In the genomic region with DNA sequence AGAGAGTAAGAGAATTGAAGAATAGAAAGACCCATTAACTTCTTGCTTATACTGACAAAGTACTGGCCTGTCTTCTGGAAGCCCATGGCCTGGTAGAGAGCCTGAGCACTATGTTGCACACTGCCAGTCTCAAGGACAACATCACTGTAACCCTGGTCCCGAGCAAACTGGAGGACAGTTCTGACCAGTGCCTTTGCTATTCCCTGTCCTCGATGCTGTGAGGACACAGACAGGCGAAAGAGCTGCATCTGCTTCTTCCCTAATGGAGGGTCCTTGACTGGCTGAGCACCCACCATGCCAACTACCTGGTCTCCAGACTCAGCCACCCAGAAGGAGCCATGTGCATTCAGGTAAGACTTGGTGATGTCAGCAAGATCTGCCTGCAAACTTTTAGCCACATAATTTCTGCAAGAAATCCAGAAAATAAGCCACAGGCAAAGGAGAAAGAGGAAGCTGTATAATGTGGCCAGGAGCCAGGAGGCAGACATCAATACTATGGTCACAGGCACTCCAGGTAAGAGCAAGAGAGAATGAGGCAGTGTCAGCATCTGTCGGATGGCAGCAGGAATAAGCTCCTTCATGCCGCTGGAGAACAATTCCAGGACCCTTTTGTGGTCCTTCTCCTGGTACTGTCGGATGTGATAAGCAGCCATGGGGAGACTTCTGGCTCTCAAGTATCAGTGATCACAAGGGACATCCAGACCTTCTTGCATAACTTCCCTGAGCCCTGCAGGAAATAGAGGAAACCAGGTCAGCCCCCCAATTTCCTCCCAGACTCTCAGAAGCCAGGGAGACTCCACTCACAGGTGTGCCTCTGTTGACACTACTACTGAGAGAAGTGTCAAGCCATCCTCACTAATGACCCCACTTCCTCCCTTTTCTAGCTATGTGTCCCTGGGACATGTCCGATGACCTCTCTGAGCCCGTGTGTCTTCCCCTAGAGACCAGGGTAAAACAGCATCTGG, we compare ENCODE assay signal across 28 mouse cellular contexts. TPM values are rescaled to one million over a fixed set of nuclear protein-coding genes. Genes with fewer than 3 reads are reported as not detected.
DNase-seq lines count a peak whose midpoint lies in the region; ATAC-seq and TF ChIP-seq lines count a peak whose summit lies in the region.
"Had no signal": no experiment of that assay in that cellular context is flagged by ENCODE, and none has a peak within 500 bp of the region (broad histone marks: within the 10 kb centered on the region; RNA-seq: fewer than 3 reads in every experiment).

No protein-coding gene starts in this region.

- DNase-seq in adrenal gland, adult 2 months: peak; percentile 52
- DNase-seq in adrenal gland, postnatal 4 days (ENCODE audit: low spot score in 2 of 2): no peak
- DNase-seq in neural tube, embryonic 10.5 days (ENCODE audit: extremely low spot score, low spot score): peak; percentile 7
- no peak for DNase-seq in left cerebral cortex, postnatal 10 days (ENCODE audit: extremely low spot score in 1 of 2, low spot score in 2 of 2)
- DNase-seq in left cerebral cortex, adult 8-10 months (ENCODE audit: low spot score in 2 of 2): no peak
- DNase-seq: cerebellum, adult 2 months; cerebellum, postnatal 36 days; heart, adult 18-20 months; layer of hippocampus, adult 9-11 months; left cerebral cortex, postnatal 4 days; lung, postnatal 4 days had no signal

- TF ChIP-seq POLR2A in small intestine, adult 2 months (IDR thresholded peaks at IDR 0.05; ENCODE audit: low read depth, low read length): no peak

- no peaks in the 10 kb centered on the region for H3K36me3 ChIP-seq in neural tube, embryonic 15.5 days
- no peaks in the 10 kb centered on the region for H3K36me3 ChIP-seq in kidney, embryonic 16.5 days (ENCODE audit: insufficient read depth, low read length)
- H3K36me3 ChIP-seq in small intestine, adult 2 months (ENCODE audit: control insufficient read depth, insufficient read depth, low read length): no peaks in the 10 kb centered on the region
- H3K36me3 ChIP-seq: heart, embryonic 13.5 days; limb, embryonic 15.5 days; liver, embryonic 15.5 days; midbrain, embryonic 15.5 days; neural tube, embryonic 13.5 days had no signal

- H3K4me2 ChIP-seq in neural tube, embryonic 15.5 days: no peak overlapping the region
- H3K4me2 ChIP-seq in kidney, embryonic 16.5 days (replicated peaks; ENCODE audit: low read depth, low read length): peak overlapping the region; percentile 23; the same call in 1 of the 2 replicates
- H3K4me2 ChIP-seq: forebrain, embryonic 13.5 days; heart, embryonic 13.5 days; hindbrain, embryonic 14.5 days; limb, embryonic 15.5 days; liver, embryonic 15.5 days; midbrain, embryonic 15.5 days; neural tube, embryonic 13.5 days had no signal

- no peaks in the 10 kb centered on the region for H3K9me3 ChIP-seq in neural tube, embryonic 15.5 days (replicated peaks)
- H3K9me3 ChIP-seq in kidney, embryonic 16.5 days (ENCODE audit: low read length): no peaks in the 10 kb centered on the region
- H3K9me3 ChIP-seq: forebrain, embryonic 13.5 days; heart, embryonic 13.5 days; limb, embryonic 15.5 days; liver, embryonic 15.5 days; midbrain, embryonic 15.5 days; neural tube, embryonic 13.5 days had no signal

- H3K9ac ChIP-seq in neural tube, embryonic 15.5 days (replicated peaks): no peak overlapping the region
- H3K9ac ChIP-seq in kidney, embryonic 16.5 days (replicated peaks; ENCODE audit: low read length): no peak overlapping the region
- H3K9ac ChIP-seq: forebrain, embryonic 13.5 days; heart, embryonic 13.5 days; hindbrain, embryonic 14.5 days; limb, embryonic 15.5 days; liver, embryonic 15.5 days; midbrain, embryonic 15.5 days; neural tube, embryonic 13.5 days had no signal

- H3K4me3 ChIP-seq in neural tube, embryonic 15.5 days (replicated peaks): no peak overlapping the region
- no peak overlapping the region for H3K4me3 ChIP-seq in kidney, embryonic 16.5 days (ENCODE audit: low read length)
- no peak overlapping the region for H3K4me3 ChIP-seq in small intestine, adult 2 months (ENCODE audit: low read depth, low read length)
- H3K4me3 ChIP-seq: forebrain, embryonic 13.5 days; heart, embryonic 13.5 days; limb, embryonic 15.5 days; liver, embryonic 15.5 days; midbrain, embryonic 15.5 days; neural tube, embryonic 13.5 days had no signal

- no peak overlapping the region for H3K27ac ChIP-seq in neural tube, embryonic 15.5 days (replicated peaks)
- no peak overlapping the region for H3K27ac ChIP-seq in kidney, embryonic 16.5 days (ENCODE audit: low read length)
- H3K27ac ChIP-seq in small intestine, adult 2 months (ENCODE audit: insufficient read depth, low read depth, low read length): peak overlapping the region; percentile 31; the same call in 1 of the 2 replicates
- H3K27ac ChIP-seq: forebrain, embryonic 13.5 days; heart, embryonic 13.5 days; hindbrain, embryonic 14.5 days; limb, embryonic 15.5 days; liver, embryonic 15.5 days; midbrain, embryonic 15.5 days; neural tube, embryonic 13.5 days; stomach, postnatal 0 days had no signal

- WGBS in neural tube, embryonic 15.5 days: 91% methylated on average over 8 of the region's 8 CpGs
- 68% methylated on average over 8 of the region's 8 CpGs for WGBS in kidney, embryonic 16.5 days
- WGBS in small intestine, adult 2 months: 76% methylated on average over 8 of the region's 8 CpGs

- no peaks in the 10 kb centered on the region for H3K27me3 ChIP-seq in neural tube, embryonic 15.5 days (replicated peaks)
- no peaks in the 10 kb centered on the region for H3K27me3 ChIP-seq in kidney, embryonic 16.5 days (ENCODE audit: insufficient read depth, low read length)
- no peaks in the 10 kb centered on the region for H3K27me3 ChIP-seq in small intestine, adult 2 months (ENCODE audit: control insufficient read depth, insufficient read depth, low read length)
- H3K27me3 ChIP-seq: forebrain, embryonic 13.5 days; heart, embryonic 13.5 days; limb, embryonic 15.5 days; liver, embryonic 15.5 days; midbrain, embryonic 15.5 days; neural tube, embryonic 13.5 days had no signal

- H3K4me1 ChIP-seq in neural tube, embryonic 15.5 days: 0 out of 2 replicates have a peak, but pooled peaks cover 4% of the 10 kb centered on the region
- peaks cover 8% of the 10 kb centered on the region; the same call in 1 of the 2 replicates for H3K4me1 ChIP-seq in kidney, embryonic 16.5 days (ENCODE audit: insufficient read depth, low read length)
- H3K4me1 ChIP-seq in small intestine, adult 2 months (ENCODE audit: control insufficient read depth, insufficient read depth, insufficient read length, low read length): no peaks in the 10 kb centered on the region
- H3K4me1 ChIP-seq: forebrain, embryonic 13.5 days; heart, embryonic 13.5 days; limb, embryonic 15.5 days; liver, embryonic 15.5 days; midbrain, embryonic 15.5 days; neural tube, embryonic 13.5 days had no signal

- ATAC-seq in neural tube, embryonic 15.5 days (ENCODE audit: low FRiP score): no peak
- ATAC-seq in kidney, embryonic 16.5 days (ENCODE audit: low FRiP score, low TSS enrichment): peak; percentile 46; the same call in 1 of the 2 replicates
- ATAC-seq: forebrain, embryonic 13.5 days; inflammation-experienced regulatory T-cells, adult 6 months; midbrain, embryonic 15.5 days had no signal

- no peak for TF ChIP-seq CTCF in small intestine, adult 2 months (IDR thresholded peaks at IDR 0.05; ENCODE audit: extremely low read depth, insufficient read length, insufficient replicate concordance, low read depth, low read length)

- intact Hi-C loops in left cerebral cortex, postnatal 10 days (cut with DNase I): no loop called here

RNA-seq across cellular contexts. Expression of a gene that starts 0.9 kb away (rescaled TPM):
- total RNA-seq in adrenal gland, adult 2 months (2021): 1 to 10 TPM; 2.0 to 3.7 TPM
- 0.12 and 0.15 TPM in 2 replicates for polyA plus RNA-seq in adrenal gland, adult 2 months (2012; rRNA removed)
- total RNA-seq in adrenal gland, postnatal 4 days (2021): 1 to 10 TPM; 1.1 to 1.2 TPM
- 0.05 TPM in 1 of 2 replicates, not detected in the other for polyA plus RNA-seq in neural tube, embryonic 15.5 days (2015; fragmentation: Nextera tagmentation; extraction: Ambion mirVana)
- polyA plus RNA-seq in kidney, embryonic 16.5 days (2015; fragmentation: Nextera tagmentation; extraction: Ambion mirVana): 2.7 and 3.8 TPM in 2 replicates
- polyA plus RNA-seq in small intestine, adult 2 months (2012; rRNA removed): 0.23 and 0.66 TPM in 2 replicates
- total RNA-seq in left cerebral cortex, postnatal 10 days (2021): under 1 TPM; 0.77 TPM
- 1 to 10 TPM; 2.4 to 3.7 (median 3.4) TPM for total RNA-seq in left cerebral cortex, adult 8-10 months (2022)
- total RNA-seq: heart, postnatal 25 days; megakaryocyte-erythroid progenitor cell, adult 5-6 weeks had no signal
- polyA plus RNA-seq: embryonic facial prominence, embryonic 14.5 days; forebrain, embryonic 13.5 days; heart, embryonic 13.5 days; hindbrain, embryonic 14.5 days; limb, embryonic 15.5 days; liver, embryonic 15.5 days; lung, embryonic 16.5 days; midbrain, embryonic 15.5 days; neural tube, embryonic 13.5 days; stomach, postnatal 0 days had no signal

RNA-seq across cellular contexts. Expression of a gene that starts 36.1 kb away (rescaled TPM):
- 1 to 10 TPM; 1.8 to 8.2 TPM for total RNA-seq in adrenal gland, adult 2 months (2021)
- 2.3 and 3.3 TPM in 2 replicates for polyA plus RNA-seq in adrenal gland, adult 2 months (2012; rRNA removed)
- 1 to 10 TPM in 1 of 2 experiments, under 1 TPM in 1; 0.85 to 1.6 TPM for total RNA-seq in adrenal gland, postnatal 4 days (2021)
- polyA plus RNA-seq in neural tube, embryonic 15.5 days (2015; fragmentation: Nextera tagmentation; extraction: Ambion mirVana): 0.32 TPM in 1 of 2 replicates, not detected in the other
- 2.6 and 4.3 TPM in 2 replicates for polyA plus RNA-seq in kidney, embryonic 16.5 days (2015; fragmentation: Nextera tagmentation; extraction: Ambion mirVana)
- 60.8 and 66.8 TPM in 2 replicates for polyA plus RNA-seq in small intestine, adult 2 months (2012; rRNA removed)
- total RNA-seq in left cerebral cortex, postnatal 10 days (2021): 1 to 10 TPM; 1.4 to 1.9 TPM
- 1 to 10 TPM; 3.5 to 6.1 (median 4.8) TPM for total RNA-seq in left cerebral cortex, adult 8-10 months (2022)
- total RNA-seq: gastrocnemius, adult 8-10 months; heart, adult 18-20 months; heart, postnatal 25 days; megakaryocyte-erythroid progenitor cell, adult 5-6 weeks had no signal
- polyA plus RNA-seq: embryonic facial prominence, embryonic 14.5 days; forebrain, embryonic 13.5 days; heart, embryonic 13.5 days; inflammation-experienced regulatory T-cells, adult 6 months; lung, embryonic 16.5 days; midbrain, embryonic 15.5 days; neural tube, embryonic 13.5 days; stomach, postnatal 0 days had no signal

RNA-seq across cellular contexts. Expression of a gene that starts 36.7 kb away (rescaled TPM):
- 10 to 100 TPM in 1 of 2 experiments, 1 to 10 TPM in 1; 8.4 to 15.5 TPM for total RNA-seq in adrenal gland, adult 2 months (2021)
- 6.8 and 8.5 TPM in 2 replicates for polyA plus RNA-seq in adrenal gland, adult 2 months (2012; rRNA removed)
- total RNA-seq in adrenal gland, postnatal 4 days (2021): 10 to 100 TPM; 15.0 to 18.0 TPM
- polyA plus RNA-seq in neural tube, embryonic 15.5 days (2015; fragmentation: Nextera tagmentation; extraction: Ambion mirVana): 4.5 and 4.8 TPM in 2 replicates
- 8.2 and 8.6 TPM in 2 replicates for polyA plus RNA-seq in kidney, embryonic 16.5 days (2015; fragmentation: Nextera tagmentation; extraction: Ambion mirVana)
- polyA plus RNA-seq in small intestine, adult 2 months (2012; rRNA removed): 15.6 and 32.6 TPM in 2 replicates
- total RNA-seq in left cerebral cortex, postnatal 10 days (2021): 1 to 10 TPM; 3.0 to 3.4 TPM
- 1 to 10 TPM; 6.9 to 8.3 (median 7.7) TPM for total RNA-seq in left cerebral cortex, adult 8-10 months (2022)

RNA-seq across cellular contexts. Expression of a gene that starts 43.7 kb away (rescaled TPM):
- 10 to 100 TPM; 37.1 to 55.2 TPM for total RNA-seq in adrenal gland, adult 2 months (2021)
- 23.3 and 26.4 TPM in 2 replicates for polyA plus RNA-seq in adrenal gland, adult 2 months (2012; rRNA removed)
- total RNA-seq in adrenal gland, postnatal 4 days (2021): 10 to 100 TPM; 61.8 to 65.7 TPM
- polyA plus RNA-seq in neural tube, embryonic 15.5 days (2015; fragmentation: Nextera tagmentation; extraction: Ambion mirVana): 50.5 and 52.4 TPM in 2 replicates
- polyA plus RNA-seq in kidney, embryonic 16.5 days (2015; fragmentation: Nextera tagmentation; extraction: Ambion mirVana): 35.3 and 41.1 TPM in 2 replicates
- 6.8 and 16.0 TPM in 2 replicates for polyA plus RNA-seq in small intestine, adult 2 months (2012; rRNA removed)
- total RNA-seq in left cerebral cortex, postnatal 10 days (2021): 10 to 100 TPM; 42.1 to 47.9 TPM
- 10 to 100 TPM; 61.0 to 72.7 (median 62.6) TPM for total RNA-seq in left cerebral cortex, adult 8-10 months (2022)

RNA-seq across cellular contexts. Expression of a gene that starts 47.2 kb away (rescaled TPM):
- total RNA-seq in adrenal gland, adult 2 months (2021): 1 to 10 TPM; 5.7 to 9.7 TPM
- 1.1 and 2.3 TPM in 2 replicates for polyA plus RNA-seq in adrenal gland, adult 2 months (2012; rRNA removed)
- 1 to 10 TPM in 1 of 2 experiments, under 1 TPM in 1; 0.31 to 1.0 TPM for total RNA-seq in adrenal gland, postnatal 4 days (2021)
- 0.20 TPM in 1 of 2 replicates, not detected in the other for polyA plus RNA-seq in neural tube, embryonic 15.5 days (2015; fragmentation: Nextera tagmentation; extraction: Ambion mirVana)
- 0.32 TPM in 1 of 2 replicates, not detected in the other for polyA plus RNA-seq in kidney, embryonic 16.5 days (2015; fragmentation: Nextera tagmentation; extraction: Ambion mirVana)
- 14.4 and 46.1 TPM in 2 replicates for polyA plus RNA-seq in small intestine, adult 2 months (2012; rRNA removed)
- 1 to 10 TPM in 1 of 2 experiments, under 1 TPM in 1; 0.73 to 1.4 TPM for total RNA-seq in left cerebral cortex, postnatal 10 days (2021)
- 1 to 10 TPM; 4.1 to 6.0 (median 4.7) TPM for total RNA-seq in left cerebral cortex, adult 8-10 months (2022)
- total RNA-seq: gastrocnemius, adult 8-10 months; heart, adult 18-20 months; heart, postnatal 25 days; megakaryocyte-erythroid progenitor cell, adult 5-6 weeks had no signal
- polyA plus RNA-seq: embryonic facial prominence, embryonic 14.5 days; forebrain, embryonic 13.5 days; heart, embryonic 13.5 days; hindbrain, embryonic 14.5 days; inflammation-experienced regulatory T-cells, adult 6 months; limb, embryonic 15.5 days; liver, embryonic 15.5 days; lung, embryonic 16.5 days had no signal

Comparison
In these comparisons a context has a peak if more than half of its experiments do, and no peak if none do; other contexts are left out.
1. DNase-seq: peak in adrenal gland, adult 2 months (single experiment) and neural tube, embryonic 10.5 days (single experiment); none in adrenal gland, postnatal 4 days (0 of 2), left cerebral cortex, postnatal 10 days (0 of 2) and left cerebral cortex, adult 8-10 months (0 of 2).